Mouse (Mus musculus): ENCODE measurements around the gene Apoh. TPM values are rescaled to one million over a fixed set of nuclear protein-coding genes. Genes with fewer than 3 reads are reported as not detected.

Apoh gene
- not detected in 2 replicates for polyA plus RNA-seq (2014; fragmentation: Nextera tagmentation; extraction: Ambion mirVana)

- peak; percentile 94 for DNase-seq (ENCODE audit: low spot score, missing footprints)
- no peaks in the 10 kb centered on the region for H3K9me3 ChIP-seq (ENCODE audit: control insufficient read depth, low read length)
- peak within 1 kb of the TSS; percentile 85 for H3K9ac ChIP-seq (ENCODE audit: low read length)
- peak; percentile 43 for ATAC-seq (ENCODE audit: low FRiP score)
- no peak within 1 kb of the TSS for H3K27ac ChIP-seq (ENCODE audit: low read depth, low read length)
- H3K27me3 ChIP-seq (ENCODE audit: control insufficient read depth, insufficient read depth, low read length) = peaks cover 12% of the 10 kb centered on the region; the same call in 1 of the 2 replicates
- peaks cover 8% of the 10 kb centered on the region for H3K4me1 ChIP-seq (ENCODE audit: control insufficient read depth, insufficient read depth, low read length)
- H3K4me3 ChIP-seq (ENCODE audit: low read depth, low read length) = peak within 1 kb of the TSS; percentile 57
- no peaks in the 10 kb centered on the region for H3K36me3 ChIP-seq (ENCODE audit: control insufficient read depth, insufficient read depth, low read length)
- peak within 1 kb of the TSS; percentile 76 for H3K4me2 ChIP-seq
- under 1% methylated on average over 74 of the region's 75 CpGs for WGBS
These were observed at the start of gene Apoh for GRCm38 (mm10) chr11:108342781-108343768. Gene Apoh, plus strand, starts transcription at chr11:108343354.

- no peaks in the 10 kb centered on the region for H3K9me3 ChIP-seq (ENCODE audit: control insufficient read depth, low read length)
- H3K27me3 ChIP-seq (ENCODE audit: control insufficient read depth, insufficient read depth, low read length) = no peaks in the 10 kb centered on the region
- no peak overlapping the region for H3K27ac ChIP-seq (ENCODE audit: low read depth, low read length)
- no peak overlapping the region for H3K4me2 ChIP-seq
- no peaks in the 10 kb centered on the region for H3K36me3 ChIP-seq (ENCODE audit: control insufficient read depth, insufficient read depth, low read length)
- H3K4me1 ChIP-seq (ENCODE audit: control insufficient read depth, insufficient read depth, low read length) = peaks cover 4% of the 10 kb centered on the region; the same call in 1 of the 2 replicates
- no peak for ATAC-seq (ENCODE audit: low FRiP score)
- H3K9ac ChIP-seq (ENCODE audit: low read length) = no peak overlapping the region
- 81% methylated on average over 3 of the region's 3 CpGs for WGBS
- DNase-seq (ENCODE audit: low spot score, missing footprints) = no peak
- H3K4me3 ChIP-seq (ENCODE audit: low read depth, low read length) = no peak overlapping the region
These were observed 49.3 kb upstream of the Apoh start for GRCm38 (mm10) chr11:108293843-108294242.

- Histone ChIP-seq H3K36me3 (ENCODE audit: control insufficient read depth, insufficient read depth, low read length) (no peaks in the 10 kb centered on the region), H3K4me2 (no peak overlapping the region), H3K4me3 (ENCODE audit: low read depth, low read length) (no peak overlapping the region), H3K4me1 (ENCODE audit: control insufficient read depth, insufficient read depth, low read length) (peaks cover 4% of the 10 kb centered on the region; the same call in 1 of the 2 replicates), H3K27me3 (ENCODE audit: control insufficient read depth, insufficient read depth, low read length) (no peaks in the 10 kb centered on the region), H3K27ac (ENCODE audit: low read depth, low read length) (no peak overlapping the region), H3K9ac (ENCODE audit: low read length) (no peak overlapping the region), H3K9me3 (ENCODE audit: control insufficient read depth, low read length) (no peaks in the 10 kb centered on the region)
- ATAC-seq (ENCODE audit: low FRiP score) (no peak), DNase-seq (ENCODE audit: low spot score, missing footprints) (no peak)
- 95% methylated on average over 12 of the region's 12 CpGs for WGBS
These were observed 48.8 kb upstream of the Apoh start for GRCm38 (mm10) chr11:108294305-108294813.

- ATAC-seq (ENCODE audit: low FRiP score) = no peak
- no peaks in the 10 kb centered on the region for H3K27me3 ChIP-seq (ENCODE audit: control insufficient read depth, insufficient read depth, low read length)
- no peak overlapping the region for H3K27ac ChIP-seq (ENCODE audit: low read depth, low read length)
- peaks cover 4% of the 10 kb centered on the region; the same call in 1 of the 2 replicates for H3K4me1 ChIP-seq (ENCODE audit: control insufficient read depth, insufficient read depth, low read length)
- DNase-seq (ENCODE audit: low spot score, missing footprints) = no peak
- no peaks in the 10 kb centered on the region for H3K9me3 ChIP-seq (ENCODE audit: control insufficient read depth, low read length)
- no peak overlapping the region for H3K4me2 ChIP-seq
- H3K4me3 ChIP-seq (ENCODE audit: low read depth, low read length) = no peak overlapping the region
- H3K9ac ChIP-seq (ENCODE audit: low read length) = no peak overlapping the region
- no peaks in the 10 kb centered on the region for H3K36me3 ChIP-seq (ENCODE audit: control insufficient read depth, insufficient read depth, low read length)
These were observed 47.8 kb upstream of the Apoh start for GRCm38 (mm10) chr11:108295373-108295772.

DNA sequence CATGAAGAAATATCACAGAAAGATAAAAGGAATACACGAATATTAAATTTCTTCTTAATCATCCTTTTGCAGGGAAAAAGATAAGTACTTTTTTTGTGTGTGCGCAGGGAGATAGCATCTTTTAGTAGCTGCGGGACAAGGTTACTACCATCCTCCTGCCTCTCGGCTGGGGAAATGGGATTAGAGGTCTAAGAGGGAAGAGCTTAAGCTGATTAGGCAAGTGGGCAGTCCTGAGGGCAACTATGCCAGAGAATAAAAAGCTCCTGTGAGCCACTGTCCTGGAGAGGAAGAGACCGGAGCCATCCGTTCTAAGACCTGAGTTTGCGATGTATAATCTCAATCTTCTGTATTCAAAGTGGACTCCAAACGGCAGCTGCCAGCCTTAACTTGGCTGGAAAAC is 45.2 kb upstream of the Apoh start:
- no peaks in the 10 kb centered on the region for H3K9me3 ChIP-seq (ENCODE audit: control insufficient read depth, low read length)
- no peak overlapping the region for H3K9ac ChIP-seq (ENCODE audit: low read length)
- no peak for ATAC-seq (ENCODE audit: low FRiP score)
- no peak overlapping the region for H3K4me3 ChIP-seq (ENCODE audit: low read depth, low read length)
- H3K4me1 ChIP-seq (ENCODE audit: control insufficient read depth, insufficient read depth, low read length) = peaks cover 4% of the 10 kb centered on the region; the same call in 1 of the 2 replicates
- no peaks in the 10 kb centered on the region for H3K36me3 ChIP-seq (ENCODE audit: control insufficient read depth, insufficient read depth, low read length)
- no peaks in the 10 kb centered on the region for H3K27me3 ChIP-seq (ENCODE audit: control insufficient read depth, insufficient read depth, low read length)
- no peak overlapping the region for H3K4me2 ChIP-seq
- H3K27ac ChIP-seq (ENCODE audit: low read depth, low read length) = no peak overlapping the region
- peak; percentile 85 for DNase-seq (ENCODE audit: low spot score, missing footprints)
- 18% methylated on average over 8 of the region's 8 CpGs for WGBS

DNA sequence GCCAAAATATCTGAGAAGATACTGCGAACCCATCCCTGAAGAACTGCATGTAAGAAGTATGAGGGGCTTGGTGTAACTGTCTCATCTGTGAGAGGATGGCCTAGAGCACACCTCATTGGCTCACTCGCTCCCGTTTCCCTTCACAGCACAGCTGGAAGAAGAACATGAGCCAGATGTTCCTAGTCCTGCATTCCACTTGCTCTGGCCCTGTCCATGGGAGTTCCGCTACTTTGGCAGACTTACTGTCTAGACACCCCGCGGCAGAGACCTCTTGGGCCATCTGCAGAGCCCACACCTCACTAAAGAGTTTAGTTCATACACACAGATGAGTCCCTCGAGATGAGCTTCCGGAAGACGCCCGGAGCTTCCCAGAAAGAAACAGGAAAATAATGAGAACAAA is 43.2 kb upstream of the Apoh start:
- no peak for ATAC-seq (ENCODE audit: low FRiP score)
- no peak overlapping the region for H3K27ac ChIP-seq (ENCODE audit: low read depth, low read length)
- WGBS = 85% methylated on average over 10 of the region's 10 CpGs
- H3K4me3 ChIP-seq (ENCODE audit: low read depth, low read length) = no peak overlapping the region
- no peaks in the 10 kb centered on the region for H3K36me3 ChIP-seq (ENCODE audit: control insufficient read depth, insufficient read depth, low read length)
- H3K27me3 ChIP-seq (ENCODE audit: control insufficient read depth, insufficient read depth, low read length) = no peaks in the 10 kb centered on the region
- no peak overlapping the region for H3K9ac ChIP-seq (ENCODE audit: low read length)
- DNase-seq (ENCODE audit: low spot score, missing footprints) = peak; percentile 31
- H3K9me3 ChIP-seq (ENCODE audit: control insufficient read depth, low read length) = no peaks in the 10 kb centered on the region
- no peak overlapping the region for H3K4me2 ChIP-seq
- peaks cover 4% of the 10 kb centered on the region; the same call in 1 of the 2 replicates for H3K4me1 ChIP-seq (ENCODE audit: control insufficient read depth, insufficient read depth, low read length)

DNA sequence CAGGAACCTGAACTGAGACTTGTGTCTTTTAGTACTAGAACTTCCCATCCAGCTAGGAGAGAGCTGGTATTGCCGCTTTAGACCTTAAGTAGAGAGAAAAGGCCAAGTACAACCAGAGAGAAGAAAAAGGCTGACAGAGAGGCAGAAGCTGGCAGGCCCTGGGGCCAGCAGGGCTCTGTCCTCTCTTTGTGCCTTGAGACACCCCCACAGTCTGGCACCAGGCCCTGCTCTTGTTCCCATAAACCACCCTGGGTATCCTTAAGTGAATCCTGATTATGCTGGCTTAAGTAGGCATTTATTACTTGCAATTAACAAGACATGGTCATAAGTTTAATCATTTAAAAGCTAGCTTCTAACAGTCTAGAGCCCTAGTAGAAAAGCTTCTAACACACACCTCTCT is 42.7 kb upstream of the Apoh start:
- no peak overlapping the region for H3K27ac ChIP-seq (ENCODE audit: low read depth, low read length)
- no peaks in the 10 kb centered on the region for H3K9me3 ChIP-seq (ENCODE audit: control insufficient read depth, low read length)
- H3K4me3 ChIP-seq (ENCODE audit: low read depth, low read length) = no peak overlapping the region
- ATAC-seq (ENCODE audit: low FRiP score) = no peak
- no peaks in the 10 kb centered on the region for H3K36me3 ChIP-seq (ENCODE audit: control insufficient read depth, insufficient read depth, low read length)
- H3K27me3 ChIP-seq (ENCODE audit: control insufficient read depth, insufficient read depth, low read length) = no peaks in the 10 kb centered on the region
- peaks cover 4% of the 10 kb centered on the region; the same call in 1 of the 2 replicates for H3K4me1 ChIP-seq (ENCODE audit: control insufficient read depth, insufficient read depth, low read length)
- H3K4me2 ChIP-seq = no peak overlapping the region
- no peak overlapping the region for H3K9ac ChIP-seq (ENCODE audit: low read length)
- WGBS = 89% methylated on average over 1 of the region's 1 CpGs
- DNase-seq (ENCODE audit: low spot score, missing footprints) = peak; percentile 74

GRCm38 (mm10) chr11:108301036-108301435 is 42.1 kb upstream of the Apoh start:
- ATAC-seq (ENCODE audit: low FRiP score) = no peak
- Histone ChIP-seq H3K27me3 (ENCODE audit: control insufficient read depth, insufficient read depth, low read length) (no peaks in the 10 kb centered on the region), H3K9me3 (ENCODE audit: control insufficient read depth, low read length) (no peaks in the 10 kb centered on the region), H3K4me1 (ENCODE audit: control insufficient read depth, insufficient read depth, low read length) (peaks cover 4% of the 10 kb centered on the region; the same call in 1 of the 2 replicates), H3K4me2 (no peak overlapping the region), H3K27ac (ENCODE audit: low read depth, low read length) (no peak overlapping the region), H3K9ac (ENCODE audit: low read length) (no peak overlapping the region), H3K4me3 (ENCODE audit: low read depth, low read length) (no peak overlapping the region), H3K36me3 (ENCODE audit: control insufficient read depth, insufficient read depth, low read length) (no peaks in the 10 kb centered on the region)
- 75% methylated on average over 6 of the region's 6 CpGs for WGBS
- peak; percentile 21 for DNase-seq (ENCODE audit: low spot score, missing footprints)

All from midbrain, embryonic 11.5 days (tissue).